Mouse (Mus musculus): ENCODE measurements around the gene Dpp6. TPM values are rescaled to one million over a fixed set of nuclear protein-coding genes. Genes with fewer than 3 reads are reported as not detected.

The Dpp6 gene
- polyA plus RNA-seq, 1 experiment from 2014 or later, result 7.0 TPM

GRCm38 (mm10) chr5:27342276-27342675 is 525.3 kb downstream of the Dpp6 start:
- no peak for DNase-seq (ENCODE audit: low spot score)
- Histone ChIP-seq H3K27me3 (ENCODE audit: low read depth, poor library complexity, severe bottlenecking) (no peaks in the 10 kb centered on the region), H3K4me3 (no peak overlapping the region), H3K9me3 (replicated peaks) (no peaks in the 10 kb centered on the region), H3K4me1 (no peaks in the 10 kb centered on the region), H3K27ac (replicated peaks) (no peak overlapping the region), H3K36me3 (no peaks in the 10 kb centered on the region)
- WGBS, result 80% methylated on average over 6 of the region's 6 CpGs

- no peak for DNase-seq (ENCODE audit: low spot score)
- Histone ChIP-seq H3K9me3 (replicated peaks) (no peaks in the 10 kb centered on the region), H3K4me3 (no peak overlapping the region), H3K27me3 (ENCODE audit: low read depth, poor library complexity, severe bottlenecking) (no peaks in the 10 kb centered on the region), H3K27ac (replicated peaks) (no peak overlapping the region), H3K4me1 (peaks cover 8% of the 10 kb centered on the region), H3K36me3 (no peaks in the 10 kb centered on the region)
- 91% methylated on average over 1 of the region's 1 CpGs for WGBS
Observed at GRCm38 (mm10) chr5:27343626-27344025, 526.6 kb downstream of the Dpp6 start.

GRCm38 (mm10) chr5:27348181-27349095 is 531.4 kb downstream of the Dpp6 start:
- whole genome bisulfite sequencing, result 74% methylated on average over 5 of the region's 5 CpGs
- Histone ChIP-seq H3K36me3 (no peaks in the 10 kb centered on the region), H3K27me3 (ENCODE audit: low read depth, poor library complexity, severe bottlenecking) (no peaks in the 10 kb centered on the region), H3K4me3 (no peak overlapping the region), H3K9me3 (replicated peaks) (no peaks in the 10 kb centered on the region), H3K27ac (replicated peaks) (no peak overlapping the region), H3K4me1 (peaks cover 11% of the 10 kb centered on the region)
- DNase-seq (ENCODE audit: low spot score), result no peak

- Histone ChIP-seq H3K27ac (replicated peaks) (no peak overlapping the region), H3K4me1 (no peaks in the 10 kb centered on the region), H3K4me3 (no peak overlapping the region), H3K27me3 (ENCODE audit: low read depth, poor library complexity, severe bottlenecking) (no peaks in the 10 kb centered on the region), H3K9me3 (replicated peaks) (no peaks in the 10 kb centered on the region), H3K36me3 (no peaks in the 10 kb centered on the region)
- no peak for DNase-seq (ENCODE audit: low spot score)
- WGBS, result 80% methylated on average over 3 of the region's 3 CpGs
Observed at GRCm38 (mm10) chr5:27357630-27358029, 540.6 kb downstream of the Dpp6 start.

GRCm38 (mm10) chr5:27365946-27366345 is 548.9 kb downstream of the Dpp6 start:
- no peaks in the 10 kb centered on the region for H3K9me3 ChIP-seq (replicated peaks)
- no peaks in the 10 kb centered on the region for H3K4me1 ChIP-seq
- no peaks in the 10 kb centered on the region for H3K36me3 ChIP-seq
- H3K27ac ChIP-seq (replicated peaks), result no peak overlapping the region
- H3K4me3 ChIP-seq, result no peak overlapping the region
- WGBS, result 77% methylated on average over 2 of the region's 2 CpGs
- no peaks in the 10 kb centered on the region for H3K27me3 ChIP-seq (ENCODE audit: low read depth, poor library complexity, severe bottlenecking)
- no peak for DNase-seq (ENCODE audit: low spot score)

- Histone ChIP-seq H3K4me3 (no peak overlapping the region), H3K27ac (replicated peaks) (no peak overlapping the region), H3K36me3 (no peaks in the 10 kb centered on the region), H3K27me3 (ENCODE audit: low read depth, poor library complexity, severe bottlenecking) (no peaks in the 10 kb centered on the region), H3K9me3 (replicated peaks) (no peaks in the 10 kb centered on the region), H3K4me1 (no peaks in the 10 kb centered on the region)
- DNase-seq (ENCODE audit: low spot score), result no peak
- 81% methylated on average over 3 of the region's 3 CpGs for WGBS
Observed at GRCm38 (mm10) chr5:27370814-27371213, 553.8 kb downstream of the Dpp6 start.

GRCm38 (mm10) chr5:27373931-27374330 is 556.9 kb downstream of the Dpp6 start:
- Histone ChIP-seq H3K36me3 (no peaks in the 10 kb centered on the region), H3K27me3 (ENCODE audit: low read depth, poor library complexity, severe bottlenecking) (no peaks in the 10 kb centered on the region), H3K4me1 (no peaks in the 10 kb centered on the region), H3K9me3 (replicated peaks) (no peaks in the 10 kb centered on the region), H3K4me3 (no peak overlapping the region), H3K27ac (replicated peaks) (no peak overlapping the region)
- WGBS, result 85% methylated on average over 1 of the region's 1 CpGs
- no peak for DNase-seq (ENCODE audit: low spot score)

GRCm38 (mm10) chr5:27375841-27376240 is 558.8 kb downstream of the Dpp6 start:
- 92% methylated on average over 3 of the region's 3 CpGs for WGBS

GRCm38 (mm10) chr5:27380656-27381385 is 563.8 kb downstream of the Dpp6 start:
- Histone ChIP-seq H3K4me1 (no peaks in the 10 kb centered on the region), H3K27ac (replicated peaks) (no peak overlapping the region), H3K9me3 (replicated peaks) (no peaks in the 10 kb centered on the region), H3K27me3 (ENCODE audit: low read depth, poor library complexity, severe bottlenecking) (no peaks in the 10 kb centered on the region), H3K36me3 (peaks cover 9% of the 10 kb centered on the region), H3K4me3 (no peak overlapping the region)
- 83% methylated on average over 4 of the region's 4 CpGs for WGBS
- DNase-seq (ENCODE audit: low spot score), result no peak

More at GRCm38 (mm10) chr5:27375841-27376240, 558.8 kb downstream of the Dpp6 start:
- H3K4me1 ChIP-seq, result no peaks in the 10 kb centered on the region
- H3K4me3 ChIP-seq, result no peak overlapping the region
- no peak overlapping the region for H3K27ac ChIP-seq (replicated peaks)
- no peaks in the 10 kb centered on the region for H3K36me3 ChIP-seq
- H3K9me3 ChIP-seq (replicated peaks), result no peaks in the 10 kb centered on the region
- no peaks in the 10 kb centered on the region for H3K27me3 ChIP-seq (ENCODE audit: low read depth, poor library complexity, severe bottlenecking)
- DNase-seq (ENCODE audit: low spot score), result no peak

- Histone ChIP-seq H3K36me3 (no peaks in the 10 kb centered on the region), H3K4me3 (no peak overlapping the region), H3K4me1 (0 out of 2 replicates have a peak, but pooled peaks cover 13% of the 10 kb centered on the region), H3K27me3 (ENCODE audit: low read depth, poor library complexity, severe bottlenecking) (no peaks in the 10 kb centered on the region), H3K27ac (replicated peaks) (no peak overlapping the region), H3K9me3 (replicated peaks) (no peaks in the 10 kb centered on the region)
- no peak for DNase-seq (ENCODE audit: low spot score)
- WGBS, result 85% methylated on average over 3 of the region's 3 CpGs
Observed at GRCm38 (mm10) chr5:27398371-27398770, 581.4 kb downstream of the Dpp6 start.

- no peaks in the 10 kb centered on the region for H3K27me3 ChIP-seq (ENCODE audit: low read depth, poor library complexity, severe bottlenecking)
- no peaks in the 10 kb centered on the region for H3K9me3 ChIP-seq (replicated peaks)
- DNase-seq (ENCODE audit: low spot score), result no peak
- 0 out of 2 replicates have a peak, but pooled peaks cover 13% of the 10 kb centered on the region for H3K4me1 ChIP-seq
- no peaks in the 10 kb centered on the region for H3K36me3 ChIP-seq
- H3K4me3 ChIP-seq, result no peak overlapping the region
- no peak overlapping the region for H3K27ac ChIP-seq (replicated peaks)
Observed at GRCm38 (mm10) chr5:27399111-27399510, 582.1 kb downstream of the Dpp6 start.

- WGBS, result 95% methylated on average over 1 of the region's 1 CpGs
- H3K4me1 ChIP-seq, result 0 out of 2 replicates have a peak, but pooled peaks cover 13% of the 10 kb centered on the region
Observed at GRCm38 (mm10) chr5:27402616-27403015, 585.6 kb downstream of the Dpp6 start.

GRCm38 (mm10) chr5:27408854-27409253 is 591.9 kb downstream of the Dpp6 start:
- no peaks in the 10 kb centered on the region for H3K36me3 ChIP-seq
- no peak overlapping the region for H3K27ac ChIP-seq (replicated peaks)
- DNase-seq (ENCODE audit: low spot score), result no peak
- H3K9me3 ChIP-seq (replicated peaks), result no peaks in the 10 kb centered on the region
- no peak overlapping the region for H3K4me3 ChIP-seq
- no peaks in the 10 kb centered on the region for H3K27me3 ChIP-seq (ENCODE audit: low read depth, poor library complexity, severe bottlenecking)
- WGBS, result 76% methylated on average over 7 of the region's 7 CpGs
- H3K4me1 ChIP-seq, result no peaks in the 10 kb centered on the region

More at GRCm38 (mm10) chr5:27402616-27403015, 585.6 kb downstream of the Dpp6 start:
- H3K9me3 ChIP-seq (replicated peaks), result no peaks in the 10 kb centered on the region
- DNase-seq (ENCODE audit: low spot score), result no peak
- no peak overlapping the region for H3K27ac ChIP-seq (replicated peaks)
- no peaks in the 10 kb centered on the region for H3K27me3 ChIP-seq (ENCODE audit: low read depth, poor library complexity, severe bottlenecking)
- H3K4me3 ChIP-seq, result no peak overlapping the region
- H3K36me3 ChIP-seq, result no peaks in the 10 kb centered on the region

Measured in midbrain, embryonic 10.5 days (tissue).